Mouse (Mus musculus) CH12.LX (cell line): ENCODE results near the gene Sstr3.

ENCODE experiments used
- CHD2 ChIP-seq: IDR thresholded peaks from 2 replicates; pipeline ENCODE4 v1.6.1; 2011; ENCODE audit warnings: low read length, improper control_type of control experiment
- CTCF ChIP-seq, 2 experiments: IDR thresholded peaks in 1 of 2; conservative IDR thresholded peaks in 1 of 2; 2 replicates each; pipeline ENCODE4 v1.5.1; 2011 to 2012; ENCODE audit warnings: low read depth in 2 of 2, low read length in 2 of 2, improper control_type of control experiment in 1 of 2, inconsistent platforms in 1 of 2, mild to moderate bottlenecking in 1 of 2, moderate library complexity in 1 of 2
- EP300 ChIP-seq: IDR thresholded peaks from 2 replicates; pipeline ENCODE4 v1.6.1; 2011; ENCODE audit warnings: low read length, improper control_type of control experiment
- MAFK ChIP-seq: IDR thresholded peaks from 2 replicates; pipeline ENCODE4 v1.6.1; 2011; ENCODE audit warnings: low read length, improper control_type of control experiment; ENCODE audit not compliant: insufficient replicate concordance
- MYC ChIP-seq: IDR thresholded peaks from 2 replicates; pipeline ENCODE4 v1.6.1; 2011; ENCODE audit warnings: low read depth, mild to moderate bottlenecking, improper control_type of control experiment, low read length
- POLR2A ChIP-seq: IDR thresholded peaks from 2 replicates; pipeline ENCODE4 v1.6.1; 2011; ENCODE audit warnings: low read depth, mild to moderate bottlenecking, improper control_type of control experiment, low read length
- ZKSCAN1 ChIP-seq: IDR thresholded peaks from 2 replicates; pipeline ENCODE4 v1.6.1; 2012; ENCODE audit warnings: low read depth, inconsistent platforms, low read length, improper control_type of control experiment, borderline replicate concordance

GRCm38 (mm10) chr15:78513019-78513418 is 31.5 kb downstream of the Sstr3 start:
- TF ChIP-seq CTCF (conservative IDR thresholded peaks at IDR 0.05 in 1 of 2, IDR thresholded peaks at IDR 0.05 in 1 of 2; ENCODE audit: low read depth in 2 of 2, low read length in 2 of 2) (no peak), MYC (no peak), CHD2 (no peak), EP300 (no peak), ZKSCAN1 (no peak), POLR2A (no peak), MAFK (no peak)
